Mouse (Mus musculus): ENCODE results near the gene Daxx. TPM values are rescaled to one million over a fixed set of nuclear protein-coding genes. Genes with fewer than 3 reads are reported as not detected.
"Not testable (repeated sequence)": the region's sequence is repeated elsewhere in the genome, so short reads cannot be mapped to it uniquely, and the experiment has no call there.

Daxx gene
- polyA plus RNA-seq, 1 experiment: 129 TPM

DNA sequence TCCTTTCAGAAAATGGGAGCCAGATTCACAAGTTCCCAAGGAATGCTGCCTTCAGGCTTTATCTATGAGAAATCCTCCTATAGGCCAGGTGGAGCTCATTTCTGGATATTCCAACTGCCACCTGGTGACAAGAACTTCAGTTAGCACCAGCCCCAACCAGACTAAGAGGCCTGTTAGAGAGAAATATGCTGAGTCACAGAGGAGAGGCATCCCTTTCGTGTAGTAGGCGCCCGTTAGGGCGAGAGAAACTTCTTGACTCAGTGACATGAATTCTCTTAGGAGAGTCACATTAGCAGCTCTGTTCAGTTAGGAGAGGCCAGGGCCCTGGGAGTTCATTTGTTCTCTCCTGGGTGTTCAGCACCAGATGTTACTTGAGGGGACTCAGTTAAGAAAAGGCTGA is 9.6 kb upstream of the Daxx start:
- 31% methylated on average over 4 of the region's 4 CpGs for WGBS
- Histone ChIP-seq H3K4me3 (ENCODE audit: control insufficient read depth, insufficient read depth, low read length) (no peak overlapping the region), H3K27ac (ENCODE audit: control insufficient read depth, insufficient read depth, low read length) (no peak overlapping the region), H3K36me3 (ENCODE audit: control insufficient read depth, insufficient read depth, low read length) (no peaks in the 10 kb centered on the region), H3K4me1 (replicated peaks; ENCODE audit: control insufficient read depth, insufficient read depth, low read length) (peaks cover 5% of the 10 kb centered on the region; the same call in 1 of the 2 replicates), H3K27me3 (ENCODE audit: control insufficient read depth, insufficient read depth, low read length) (no peaks in the 10 kb centered on the region)
- no peak for TF ChIP-seq POLR2A (IDR thresholded peaks at IDR 0.05; ENCODE audit: control insufficient read depth, extremely low read depth, insufficient read depth, low read length, poor library complexity)
- TF ChIP-seq CTCF (IDR thresholded peaks at IDR 0.05; ENCODE audit: borderline replicate concordance, control insufficient read depth, extremely low read depth, insufficient read depth, low read length, poor library complexity): no peak
- DNase-seq: no peak

DNA sequence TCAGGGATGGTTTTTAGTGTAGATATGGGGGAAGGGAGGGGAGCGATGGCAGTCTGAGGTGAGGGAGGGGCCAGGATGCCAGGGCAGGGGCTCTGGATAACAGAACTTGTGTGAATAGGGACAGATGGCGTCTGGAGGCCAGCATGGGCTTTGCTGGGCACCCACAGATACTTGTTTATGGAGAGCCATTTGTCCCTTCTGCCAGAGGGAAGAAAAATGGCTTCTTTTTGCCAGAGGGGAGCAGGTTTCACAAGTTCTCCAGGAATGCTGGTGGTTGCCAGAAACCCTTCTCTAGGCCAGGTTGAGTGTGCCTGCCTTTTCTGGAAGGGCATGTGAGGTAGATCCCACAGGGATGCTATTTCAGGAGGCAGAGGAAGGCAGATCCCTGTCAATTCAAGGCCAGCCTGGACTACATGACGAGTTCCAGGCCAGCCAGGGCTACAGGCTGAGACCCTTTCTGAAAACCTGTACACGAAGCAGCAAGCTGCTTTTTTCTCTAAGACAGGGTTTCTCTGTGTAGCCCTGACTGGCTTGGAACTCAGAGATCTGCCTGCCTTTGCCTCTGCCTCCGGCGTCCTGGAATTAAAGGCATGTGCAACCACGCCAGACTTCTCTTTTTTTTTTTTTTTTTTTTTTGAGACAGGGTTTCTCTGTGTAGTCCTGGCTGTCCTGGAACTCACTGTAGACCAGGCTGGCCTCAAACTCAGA is 8.8 kb upstream of the Daxx start:
- Histone ChIP-seq H3K27me3 (ENCODE audit: control insufficient read depth, insufficient read depth, low read length) (no peaks in the 10 kb centered on the region), H3K4me3 (ENCODE audit: control insufficient read depth, insufficient read depth, low read length) (no peak overlapping the region), H3K27ac (ENCODE audit: control insufficient read depth, insufficient read depth, low read length) (no peak overlapping the region), H3K36me3 (ENCODE audit: control insufficient read depth, insufficient read depth, low read length) (no peaks in the 10 kb centered on the region), H3K4me1 (replicated peaks; ENCODE audit: control insufficient read depth, insufficient read depth, low read length) (peaks cover 5% of the 10 kb centered on the region; the same call in 1 of the 2 replicates)
- WGBS: 85% methylated on average over 7 of the region's 7 CpGs
- DNase-seq: no peak
- no peak for TF ChIP-seq CTCF (IDR thresholded peaks at IDR 0.05; ENCODE audit: borderline replicate concordance, control insufficient read depth, extremely low read depth, insufficient read depth, low read length, poor library complexity)
- TF ChIP-seq POLR2A (IDR thresholded peaks at IDR 0.05; ENCODE audit: control insufficient read depth, extremely low read depth, insufficient read depth, low read length, poor library complexity): no peak

DNA sequence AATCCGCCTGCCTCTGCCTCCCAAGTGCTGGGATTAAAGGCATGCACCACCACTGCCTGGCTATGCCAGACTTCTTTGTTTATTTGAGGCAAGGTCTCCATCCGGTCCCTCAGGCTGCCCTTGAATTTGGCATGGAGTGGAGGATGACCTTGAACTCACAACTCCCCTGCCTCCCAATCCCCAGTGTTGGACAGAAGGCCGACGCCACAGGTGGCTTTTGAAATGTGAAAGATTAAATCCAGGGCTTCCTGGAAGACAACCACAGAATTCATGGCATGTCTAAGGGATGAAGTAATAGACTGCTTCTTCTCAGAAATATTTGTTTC is 8.3 kb upstream of the Daxx start:
- H3K4me3 ChIP-seq (ENCODE audit: control insufficient read depth, insufficient read depth, low read length): no peak overlapping the region
- H3K27me3 ChIP-seq (ENCODE audit: control insufficient read depth, insufficient read depth, low read length): no peaks in the 10 kb centered on the region
- no peak for DNase-seq
- no peak overlapping the region for H3K27ac ChIP-seq (ENCODE audit: control insufficient read depth, insufficient read depth, low read length)
- peaks cover 5% of the 10 kb centered on the region; the same call in 1 of the 2 replicates for H3K4me1 ChIP-seq (replicated peaks; ENCODE audit: control insufficient read depth, insufficient read depth, low read length)
- TF ChIP-seq POLR2A (IDR thresholded peaks at IDR 0.05; ENCODE audit: control insufficient read depth, extremely low read depth, insufficient read depth, low read length, poor library complexity) (no peak), CTCF (IDR thresholded peaks at IDR 0.05; ENCODE audit: borderline replicate concordance, control insufficient read depth, extremely low read depth, insufficient read depth, low read length, poor library complexity) (no peak)
- no peaks in the 10 kb centered on the region for H3K36me3 ChIP-seq (ENCODE audit: control insufficient read depth, insufficient read depth, low read length)
- 95% methylated on average over 4 of the region's 4 CpGs for WGBS

DNA sequence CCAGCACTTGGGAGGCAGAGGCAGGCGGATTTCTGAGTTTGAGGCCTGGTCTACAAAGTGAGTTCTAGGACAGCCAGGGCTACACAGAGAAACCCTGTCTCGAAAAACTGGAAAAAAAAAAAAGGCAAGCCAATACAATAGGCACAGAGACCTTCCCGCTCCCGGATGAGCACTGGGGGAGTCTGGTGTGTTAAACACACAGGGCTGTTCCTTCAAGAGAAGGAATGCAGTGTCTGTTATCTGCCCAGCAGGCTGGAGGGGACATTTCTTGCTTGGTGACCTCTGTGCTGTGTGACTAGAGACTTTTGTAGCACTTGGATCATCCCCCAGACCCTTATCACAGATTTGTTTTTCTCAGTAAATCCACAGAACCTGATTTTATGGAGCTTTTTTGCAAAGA is 7.6 kb upstream of the Daxx start:
- H3K36me3 ChIP-seq (ENCODE audit: control insufficient read depth, insufficient read depth, low read length): no peaks in the 10 kb centered on the region
- TF ChIP-seq POLR2A (IDR thresholded peaks at IDR 0.05; ENCODE audit: control insufficient read depth, extremely low read depth, insufficient read depth, low read length, poor library complexity): no peak
- TF ChIP-seq CTCF (IDR thresholded peaks at IDR 0.05; ENCODE audit: borderline replicate concordance, control insufficient read depth, extremely low read depth, insufficient read depth, low read length, poor library complexity): no peak
- no peaks in the 10 kb centered on the region for H3K27me3 ChIP-seq (ENCODE audit: control insufficient read depth, insufficient read depth, low read length)
- no peak overlapping the region for H3K4me3 ChIP-seq (ENCODE audit: control insufficient read depth, insufficient read depth, low read length)
- H3K27ac ChIP-seq (ENCODE audit: control insufficient read depth, insufficient read depth, low read length): peak overlapping the region; percentile 59
- 90% methylated on average over 4 of the region's 4 CpGs for WGBS
- peaks cover 5% of the 10 kb centered on the region; the same call in 1 of the 2 replicates for H3K4me1 ChIP-seq (replicated peaks; ENCODE audit: control insufficient read depth, insufficient read depth, low read length)
- DNase-seq: no peak

DNA sequence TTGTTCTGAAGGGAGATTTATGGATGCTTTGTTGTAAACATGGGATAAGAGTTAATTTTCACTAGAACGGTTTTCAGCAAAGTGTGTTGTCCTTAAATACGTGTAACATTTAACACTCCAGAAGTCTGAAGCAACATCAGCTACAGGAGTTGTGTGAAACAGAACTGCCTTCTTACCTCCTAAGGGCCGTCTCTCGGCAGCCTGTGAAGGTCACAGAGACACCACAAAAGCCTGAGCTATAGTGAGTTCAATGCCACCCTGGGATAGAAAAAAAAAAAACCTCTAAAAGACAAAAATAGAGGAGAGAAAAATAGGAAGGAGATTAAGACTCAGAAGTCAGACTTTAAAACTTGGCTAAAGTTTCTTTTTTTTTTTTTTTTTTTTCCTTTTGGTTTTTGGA is 7.1 kb upstream of the Daxx start:
- H3K27me3 ChIP-seq (ENCODE audit: control insufficient read depth, insufficient read depth, low read length): no peaks in the 10 kb centered on the region
- peaks cover 5% of the 10 kb centered on the region; the same call in 1 of the 2 replicates for H3K4me1 ChIP-seq (replicated peaks; ENCODE audit: control insufficient read depth, insufficient read depth, low read length)
- 84% methylated on average over 4 of the region's 4 CpGs for WGBS
- H3K4me3 ChIP-seq (ENCODE audit: control insufficient read depth, insufficient read depth, low read length): no peak overlapping the region
- H3K27ac ChIP-seq (ENCODE audit: control insufficient read depth, insufficient read depth, low read length): peak overlapping the region; percentile 67
- no peak for TF ChIP-seq POLR2A (IDR thresholded peaks at IDR 0.05; ENCODE audit: control insufficient read depth, extremely low read depth, insufficient read depth, low read length, poor library complexity)
- TF ChIP-seq CTCF (IDR thresholded peaks at IDR 0.05; ENCODE audit: borderline replicate concordance, control insufficient read depth, extremely low read depth, insufficient read depth, low read length, poor library complexity): no peak
- no peaks in the 10 kb centered on the region for H3K36me3 ChIP-seq (ENCODE audit: control insufficient read depth, insufficient read depth, low read length)
- no peak for DNase-seq

DNA sequence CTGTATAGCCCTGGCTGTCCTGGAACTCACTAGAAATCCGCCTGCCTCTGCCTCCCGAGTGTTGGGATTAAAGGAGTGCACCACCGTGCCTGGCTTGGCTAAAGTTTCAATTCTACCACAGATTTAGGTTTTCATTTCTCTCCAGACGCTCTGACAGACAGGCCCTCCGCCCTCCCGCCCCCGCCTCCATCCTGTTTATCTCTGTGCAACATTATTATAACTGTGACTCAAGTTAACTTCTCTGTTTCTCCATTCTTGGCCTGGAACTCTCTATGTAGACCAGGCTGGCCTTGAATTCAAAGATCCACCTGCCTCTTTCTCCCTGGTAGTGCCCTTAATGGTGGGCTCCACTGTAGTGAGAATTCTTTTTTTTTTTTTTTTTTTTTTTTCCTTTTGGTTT is 6.7 kb upstream of the Daxx start:
- TF ChIP-seq POLR2A (IDR thresholded peaks at IDR 0.05; ENCODE audit: control insufficient read depth, extremely low read depth, insufficient read depth, low read length, poor library complexity) (no peak), CTCF (IDR thresholded peaks at IDR 0.05; ENCODE audit: borderline replicate concordance, control insufficient read depth, extremely low read depth, insufficient read depth, low read length, poor library complexity) (no peak)
- peaks cover 5% of the 10 kb centered on the region; the same call in 1 of the 2 replicates for H3K4me1 ChIP-seq (replicated peaks; ENCODE audit: control insufficient read depth, insufficient read depth, low read length)
- no peak for DNase-seq
- no peaks in the 10 kb centered on the region for H3K36me3 ChIP-seq (ENCODE audit: control insufficient read depth, insufficient read depth, low read length)
- no peaks in the 10 kb centered on the region for H3K27me3 ChIP-seq (ENCODE audit: control insufficient read depth, insufficient read depth, low read length)
- H3K27ac ChIP-seq (ENCODE audit: control insufficient read depth, insufficient read depth, low read length): peak overlapping the region; percentile 67
- WGBS: 30% methylated on average over 7 of the region's 7 CpGs
- no peak overlapping the region for H3K4me3 ChIP-seq (ENCODE audit: control insufficient read depth, insufficient read depth, low read length)

DNA sequence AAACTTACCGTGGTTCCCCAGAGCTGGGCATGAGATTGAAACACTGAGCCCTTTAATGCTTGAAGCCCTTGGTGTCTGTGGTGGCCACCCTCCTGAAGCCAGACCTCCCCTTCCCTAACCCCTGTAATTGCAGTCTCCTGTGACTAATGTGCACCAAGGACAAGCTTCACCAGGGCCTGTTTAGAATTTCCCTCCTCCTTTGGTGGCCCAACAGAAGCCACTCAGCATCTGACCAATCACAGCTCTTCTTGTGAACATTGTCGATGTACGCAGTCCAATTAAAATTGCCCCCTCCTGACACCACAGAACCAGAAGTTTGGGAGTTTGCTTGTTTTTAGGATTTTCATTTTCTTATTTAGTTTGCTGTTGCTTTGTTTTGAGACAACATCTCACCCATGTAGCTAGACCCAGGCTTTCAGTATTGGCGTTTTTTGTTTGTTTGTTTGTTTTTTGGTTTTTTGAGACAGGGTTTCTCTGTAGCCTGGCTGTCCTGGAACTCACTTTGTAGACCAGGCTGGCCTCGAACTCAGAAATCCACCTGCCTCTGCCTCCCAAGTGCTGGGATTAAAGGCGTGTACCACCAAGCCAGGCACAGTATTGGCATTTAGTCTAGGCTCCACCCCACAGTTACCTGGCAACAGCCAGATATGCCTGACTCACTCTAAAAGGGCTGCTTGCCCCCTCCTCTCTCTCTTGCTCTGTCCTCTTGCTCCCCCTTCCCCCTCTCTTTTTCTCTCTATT is 5.1 kb upstream of the Daxx start:
- H3K36me3 ChIP-seq (ENCODE audit: control insufficient read depth, insufficient read depth, low read length); H3K4me3 ChIP-seq (ENCODE audit: control insufficient read depth, insufficient read depth, low read length); DNase-seq; H3K27me3 ChIP-seq (ENCODE audit: control insufficient read depth, insufficient read depth, low read length); H3K27ac ChIP-seq (ENCODE audit: control insufficient read depth, insufficient read depth, low read length): not testable (repeated sequence)
- 85% methylated on average over 6 of the region's 6 CpGs for WGBS
- H3K4me1 ChIP-seq (replicated peaks; ENCODE audit: control insufficient read depth, insufficient read depth, low read length): peaks cover 11% of the 10 kb centered on the region

DNA sequence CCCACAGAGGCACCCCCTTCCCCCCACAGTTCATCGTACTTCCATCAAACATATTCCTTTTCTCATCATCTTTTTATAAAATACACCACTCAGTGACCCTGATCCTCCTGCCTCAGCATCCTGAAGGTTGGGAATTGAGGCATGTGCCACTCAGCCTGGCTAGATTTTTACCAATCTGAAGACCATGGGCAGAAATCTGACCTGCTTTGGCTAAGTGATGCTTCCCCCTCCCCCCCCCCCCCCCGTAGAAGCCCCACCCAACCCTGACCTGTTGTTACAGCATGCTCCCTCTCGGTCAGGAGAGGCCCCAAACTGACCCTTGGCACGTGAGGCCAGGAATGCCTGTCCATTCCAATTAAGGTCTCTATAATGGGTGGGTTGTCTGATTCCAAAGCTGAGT is 4.4 kb upstream of the Daxx start, which contains the start of gene Platr17:
Gene Platr17, plus strand, starts transcription at position 301 of the 400 bp plus-strand sequence.
- 73% methylated on average over 4 of the region's 4 CpGs for WGBS
- H3K27ac ChIP-seq (ENCODE audit: control insufficient read depth, insufficient read depth, low read length); H3K4me3 ChIP-seq (ENCODE audit: control insufficient read depth, insufficient read depth, low read length); H3K36me3 ChIP-seq (ENCODE audit: control insufficient read depth, insufficient read depth, low read length); H3K27me3 ChIP-seq (ENCODE audit: control insufficient read depth, insufficient read depth, low read length); DNase-seq: not testable (repeated sequence)
- peaks cover 12% of the 10 kb centered on the region for H3K4me1 ChIP-seq (replicated peaks; ENCODE audit: control insufficient read depth, insufficient read depth, low read length)

Measured in thymus, adult 2 months (tissue).